Mouse (Mus musculus) lung, adult 2 months (tissue): ENCODE data around the gene Hspa12b. TPM values are rescaled to one million over a fixed set of nuclear protein-coding genes. Genes with fewer than 3 reads are reported as not detected.

Experiments
- DNase-seq: peaks from one replicate; pipeline ENCODE4 v3.0.0; 2022
- H3K4me1 ChIP-seq: fragments of 200-500 bp; 2 replicates; pipeline ENCODE4 v1.6.1; 2011; ENCODE audit warnings: low read length; ENCODE audit not compliant: control insufficient read depth, insufficient read depth
- H3K4me3 ChIP-seq: fragments of 200-500 bp; replicated peaks from 2 replicates; pipeline ENCODE3; 2011; ENCODE audit warnings: low read depth, mild to moderate bottlenecking, control low read depth, low read length; ENCODE audit errors: extremely low read depth
- CTCF ChIP-seq: fragments of 200-500 bp; IDR thresholded peaks from 2 replicates; pipeline ENCODE4 v1.5.1; 2011; ENCODE audit warnings: mild to moderate bottlenecking, low read length, control low read depth; ENCODE audit not compliant: insufficient read depth
- POLR2A ChIP-seq: fragments of 200-500 bp; IDR thresholded peaks from 2 replicates; pipeline ENCODE4 v1.6.1; 2011; ENCODE audit warnings: low read depth, mild to moderate bottlenecking, control low read depth, low read length, borderline replicate concordance; ENCODE audit errors: extremely low read depth
- WGBS: fragments of 180-500 bp; shearing (Covaris S2); methylation state at CpG from one replicate; pipeline ENCODE4 v1.1.7; 2018; 5-methylcytosine and 5-hydroxymethylcytosine counted together
- polyA plus RNA-seq: library from polyadenylated mRNA; depleted of rRNA; stranded (reverse); fragments of >200 nt; gene quantifications from 2 replicates; pipeline ENCODE4 v1.2.3, GENCODE M21; 2012

The Hspa12b gene
- polyA plus RNA-seq, 1 experiment = 56.2 TPM

DNA sequence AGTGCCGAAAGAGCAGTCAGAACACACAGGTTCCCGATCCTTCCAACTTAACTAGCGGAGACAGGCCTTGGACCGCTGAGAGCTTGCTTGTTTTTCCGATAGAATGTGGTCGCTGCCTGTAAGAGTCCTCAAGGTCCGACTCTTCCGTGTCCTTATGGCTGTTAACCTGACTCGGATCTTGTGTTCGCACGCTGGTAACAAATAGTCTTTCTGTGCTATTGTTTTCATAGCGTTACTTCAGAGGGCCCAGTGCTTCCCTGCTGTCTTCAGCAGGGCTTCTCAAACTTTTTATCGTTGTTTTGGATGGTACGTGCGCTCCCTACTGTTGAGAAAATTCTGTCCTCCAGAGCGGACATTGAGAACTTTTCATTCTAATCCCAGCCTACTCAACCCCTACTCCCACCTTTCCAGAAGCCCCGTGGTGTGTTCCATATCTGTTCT, 33.6 kb downstream of the Hspa12b start:
- TF ChIP-seq POLR2A (no peak), CTCF (no peak)
- 1% methylated on average over 17 of the region's 17 CpGs for WGBS
- DNase-seq = peak; percentile 42
- Histone ChIP-seq H3K4me3 (peak overlapping the region; percentile 68), H3K4me1 (peaks cover 2% of the 10 kb centered on the region; the same call in 1 of the 2 replicates)

DNA sequence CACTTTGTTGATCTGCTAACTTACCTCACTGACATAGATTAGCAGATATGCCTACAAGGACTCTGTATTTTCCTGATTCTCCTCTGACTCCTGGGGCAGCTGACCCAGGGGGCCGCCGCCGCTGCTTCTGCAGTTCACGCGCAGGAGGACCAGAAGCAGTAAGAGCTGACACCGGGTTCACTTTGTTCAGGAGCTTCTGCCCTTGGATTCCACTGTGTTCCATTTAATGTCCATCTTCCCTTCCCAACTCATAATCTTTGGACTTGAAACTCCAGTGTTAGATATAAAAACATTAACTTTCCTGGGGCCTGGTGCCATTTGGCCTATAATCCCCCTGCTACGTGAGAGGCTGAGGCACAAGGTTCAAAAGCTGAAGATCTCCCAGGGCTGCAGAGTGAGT, 36.8 kb downstream of the Hspa12b start:
- Histone ChIP-seq H3K4me3 (no peak overlapping the region), H3K4me1 (no peaks in the 10 kb centered on the region; the same call in 1 of the 2 replicates)
- TF ChIP-seq CTCF (no peak), POLR2A (no peak)
- 83% methylated on average over 7 of the region's 7 CpGs for WGBS
- no peak for DNase-seq

DNA sequence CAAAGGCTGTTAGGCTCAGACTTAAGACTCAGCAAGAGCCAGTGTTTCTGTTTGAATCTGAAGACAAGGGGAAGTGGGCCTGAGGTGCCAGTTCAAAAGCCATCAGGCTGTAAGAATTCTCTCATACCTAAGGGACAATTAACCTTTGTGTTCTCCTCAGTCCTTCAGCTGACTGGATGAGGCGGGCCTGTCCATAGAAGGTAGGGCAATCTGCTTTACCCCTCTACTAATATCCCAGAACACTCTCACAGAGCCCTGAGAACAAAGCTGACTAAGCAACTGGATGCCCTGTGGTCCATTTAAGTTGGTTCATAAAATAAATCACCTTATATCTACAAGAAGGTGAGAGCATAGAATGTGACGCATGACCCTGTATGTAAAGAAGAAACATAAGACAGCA, 39.1 kb downstream of the Hspa12b start:
- DNase-seq = no peak
- 91% methylated on average over 2 of the region's 2 CpGs for WGBS
- H3K4me1 ChIP-seq = no peaks in the 10 kb centered on the region
- TF ChIP-seq CTCF (no peak), POLR2A (no peak)
- H3K4me3 ChIP-seq = no peak overlapping the region

DNA sequence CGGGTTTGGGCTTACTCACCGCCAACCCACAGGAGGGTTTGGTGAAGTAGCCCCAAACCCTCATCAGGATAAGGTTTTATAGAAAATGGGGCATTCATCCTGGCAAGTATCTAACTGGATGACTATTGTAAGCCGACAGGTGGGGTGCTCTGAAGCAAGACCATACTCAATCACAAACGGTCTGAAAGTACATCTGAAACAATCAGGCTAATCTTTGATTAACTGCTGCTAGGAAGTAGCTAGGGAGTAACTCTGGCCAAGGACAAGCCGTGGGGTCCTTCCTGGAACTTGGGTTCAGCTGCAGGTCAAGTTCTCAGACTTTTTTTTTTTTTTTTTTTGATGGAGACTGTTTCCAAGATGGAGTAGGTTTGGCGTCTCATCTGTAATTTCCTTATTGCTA, 40.9 kb downstream of the Hspa12b start:
- WGBS = 56% methylated on average over 6 of the region's 6 CpGs
- TF ChIP-seq POLR2A (no peak), CTCF (no peak)
- Histone ChIP-seq H3K4me1 (no peaks in the 10 kb centered on the region), H3K4me3 (no peak overlapping the region)
- DNase-seq = no peak

DNA sequence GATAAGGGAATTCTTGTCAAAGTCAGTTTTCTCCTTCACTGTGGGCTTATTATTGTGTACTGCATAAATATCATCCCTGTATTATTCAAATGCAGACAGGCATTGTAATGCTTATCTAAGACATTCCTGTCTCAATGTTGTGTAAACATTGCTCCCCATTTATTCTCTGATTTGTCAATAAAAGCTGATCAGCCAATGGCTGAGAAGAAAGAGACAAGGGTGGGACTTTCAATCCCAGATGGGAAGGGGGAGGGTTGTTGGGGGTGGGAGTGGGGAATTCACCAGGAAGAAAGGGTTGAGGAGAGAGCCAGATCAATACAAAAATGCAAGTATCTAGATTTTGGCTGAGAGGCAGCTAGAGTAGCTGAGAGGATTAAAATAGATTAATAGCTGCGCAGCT, 41.8 kb downstream of the Hspa12b start:
- Histone ChIP-seq H3K4me1 (no peaks in the 10 kb centered on the region), H3K4me3 (no peak overlapping the region)
- no peak for TF ChIP-seq POLR2A
- no peak for TF ChIP-seq CTCF
- 62% methylated on average over 1 of the region's 1 CpGs for WGBS
- no peak for DNase-seq

DNA sequence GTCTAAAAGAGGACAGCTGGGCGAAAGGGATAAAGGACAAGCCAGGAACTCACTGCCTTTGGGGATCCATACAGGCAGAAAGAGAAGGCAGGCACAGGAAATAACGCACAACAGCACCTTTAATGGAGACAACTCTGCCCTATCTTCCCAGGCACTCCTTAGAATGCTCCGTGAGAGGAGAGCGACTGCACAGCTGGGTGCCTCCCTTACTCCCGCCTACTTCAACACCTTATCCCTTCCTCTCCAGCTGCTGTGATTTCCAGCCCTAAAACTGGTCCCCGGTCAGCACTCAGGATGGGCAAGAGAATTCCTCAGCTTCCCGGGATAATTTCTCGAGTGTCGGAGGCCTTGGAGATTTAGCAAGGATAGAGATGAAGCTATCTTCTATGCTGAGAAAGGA, 43.9 kb downstream of the Hspa12b start:
- H3K4me3 ChIP-seq = no peak overlapping the region
- TF ChIP-seq POLR2A (no peak), CTCF (no peak)
- WGBS = 55% methylated on average over 9 of the region's 9 CpGs
- no peak for DNase-seq
- H3K4me1 ChIP-seq = peaks cover 3% of the 10 kb centered on the region; the same call in 1 of the 2 replicates

DNA sequence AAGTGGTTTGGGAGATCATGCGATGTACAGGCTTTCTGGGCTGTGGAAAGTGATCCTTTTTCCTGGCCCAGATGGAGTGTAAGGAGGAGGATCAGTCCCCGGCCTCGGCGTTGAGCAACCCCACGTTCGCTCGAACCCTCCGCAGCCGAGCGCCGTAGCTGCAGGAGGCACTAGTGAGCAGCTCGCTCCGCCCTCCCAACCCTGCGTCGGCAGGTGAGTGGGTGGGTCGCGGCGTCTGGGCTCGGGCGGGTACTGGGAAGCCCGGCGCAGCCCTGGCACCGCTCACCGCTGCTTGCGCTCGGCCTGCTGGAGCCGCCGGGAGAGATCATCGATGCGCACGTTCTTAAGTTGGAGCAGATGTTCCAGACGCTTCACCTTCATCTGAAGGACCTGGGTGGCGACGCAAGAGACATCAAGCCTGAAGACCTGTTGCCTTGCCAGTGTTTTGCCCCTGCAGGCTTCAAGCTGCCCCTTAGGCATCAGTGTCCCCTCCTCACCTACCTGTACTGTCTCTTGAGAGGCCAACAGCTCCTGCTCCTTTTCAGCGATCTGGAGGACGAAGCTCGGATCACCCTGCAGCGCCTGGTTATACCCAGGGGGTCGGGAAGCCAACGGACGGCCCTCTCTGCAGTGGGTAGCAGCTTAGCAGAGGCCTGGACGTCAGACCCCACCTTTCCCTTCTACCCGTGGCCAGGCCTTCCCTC, 44.5 kb downstream of the Hspa12b start:
- no peak overlapping the region for H3K4me3 ChIP-seq
- H3K4me1 ChIP-seq = peaks cover 3% of the 10 kb centered on the region; the same call in 1 of the 2 replicates
- 41% methylated on average over 43 of the region's 43 CpGs for WGBS
- peak; percentile 75 for DNase-seq
- TF ChIP-seq CTCF (no peak), POLR2A (no peak)

DNA sequence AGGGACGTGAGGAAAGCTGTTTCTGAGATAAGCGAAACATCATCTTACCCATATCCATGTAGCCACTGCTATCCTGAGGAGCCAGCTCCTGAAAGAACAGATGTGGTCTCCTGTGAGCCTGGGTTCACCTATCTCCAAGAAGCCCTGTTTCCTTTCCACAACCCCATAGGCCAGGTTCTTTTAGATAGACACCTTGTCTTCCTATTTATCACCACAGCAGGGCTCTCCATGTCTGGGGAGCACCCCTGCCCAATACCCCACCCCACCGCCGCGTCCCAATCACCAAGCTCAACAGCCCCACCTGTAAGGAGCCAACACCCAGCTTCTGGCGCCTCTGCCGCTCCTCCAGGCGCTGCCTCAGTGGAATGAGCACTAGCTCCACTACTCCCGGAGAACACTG, 45.2 kb downstream of the Hspa12b start:
- DNase-seq = no peak
- Histone ChIP-seq H3K4me1 (peaks cover 8% of the 10 kb centered on the region), H3K4me3 (no peak overlapping the region)
- TF ChIP-seq POLR2A (no peak), CTCF (no peak)
- 77% methylated on average over 9 of the region's 9 CpGs for WGBS

DNA sequence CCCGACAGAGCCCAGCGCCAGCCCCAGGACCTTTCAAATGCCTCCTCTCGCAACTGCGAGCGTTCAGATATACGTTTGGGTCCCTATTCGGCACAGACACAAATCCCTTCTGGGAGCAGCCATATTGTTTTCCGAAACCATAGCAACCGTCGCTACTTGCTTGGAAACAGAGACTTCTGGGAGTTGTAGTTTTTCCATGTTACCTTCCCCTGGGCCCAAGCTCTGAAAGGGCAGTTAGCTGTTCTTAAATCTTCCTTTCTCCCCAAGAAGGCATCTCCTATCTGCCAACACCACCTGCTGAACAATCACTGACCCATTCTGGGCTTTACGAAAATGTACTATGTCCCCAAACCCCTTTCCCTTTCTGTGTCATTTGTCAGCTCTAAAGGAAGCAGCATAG, 47.6 kb downstream of the Hspa12b start:
- peak; percentile 48 for DNase-seq
- peaks cover 22% of the 10 kb centered on the region for H3K4me1 ChIP-seq
- TF ChIP-seq CTCF (no peak), POLR2A (no peak)
- WGBS = 5% methylated on average over 11 of the region's 11 CpGs
- H3K4me3 ChIP-seq = peak overlapping the region; percentile 43

DNA sequence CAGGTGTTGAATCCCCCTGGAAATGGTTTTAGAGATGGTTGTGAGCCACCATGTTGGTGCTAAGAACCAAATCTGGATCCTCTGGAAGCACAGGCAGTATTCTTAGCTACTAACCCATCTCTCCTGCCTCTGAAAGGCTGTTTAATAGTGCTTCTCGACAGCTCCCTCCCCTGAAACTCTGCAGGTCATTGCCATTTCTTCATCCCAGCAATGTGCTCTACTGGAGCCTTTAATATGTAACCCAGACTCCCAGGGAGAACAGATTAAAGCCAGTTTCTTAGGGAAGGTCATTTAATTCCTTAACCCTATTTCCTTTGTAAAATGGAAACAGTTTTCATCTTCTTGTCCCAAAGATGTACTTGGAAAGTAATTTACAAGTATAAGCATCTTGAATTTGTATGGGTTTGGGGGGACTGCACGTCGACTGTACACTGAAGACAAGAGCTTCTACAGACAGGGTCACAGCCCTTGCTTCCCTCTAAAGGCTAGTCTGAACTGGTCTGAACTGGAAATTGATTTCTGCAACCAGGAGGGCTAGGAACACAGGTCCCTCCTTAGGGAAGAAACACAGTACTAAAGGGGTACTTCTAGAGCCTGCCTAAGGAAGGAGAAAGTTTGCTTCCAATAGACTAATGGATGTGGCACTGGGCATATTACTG, 48.3 kb downstream of the Hspa12b start:
- no peak for DNase-seq
- 65% methylated on average over 3 of the region's 3 CpGs for WGBS
- Histone ChIP-seq H3K4me3 (no peak overlapping the region), H3K4me1 (peaks cover 26% of the 10 kb centered on the region)
- no peak for TF ChIP-seq CTCF
- no peak for TF ChIP-seq POLR2A
